Mouse (Mus musculus): ENCODE measurements around the gene Cnga4.
A peak's percentile ranks its signal among the peaks of the same experiment; 100 is the strongest.
"Not testable (repeated sequence)": the region's sequence is repeated elsewhere in the genome, so short reads cannot be mapped to it uniquely, and the experiment has no call there.

Gene Cnga4

GRCm38 (mm10) chr7:105404268-105404667 is at the start of gene Cnga4:
Gene Cnga4 (plus strand): TSS chr7:105404568.
- DNase-seq: no peak

DNA sequence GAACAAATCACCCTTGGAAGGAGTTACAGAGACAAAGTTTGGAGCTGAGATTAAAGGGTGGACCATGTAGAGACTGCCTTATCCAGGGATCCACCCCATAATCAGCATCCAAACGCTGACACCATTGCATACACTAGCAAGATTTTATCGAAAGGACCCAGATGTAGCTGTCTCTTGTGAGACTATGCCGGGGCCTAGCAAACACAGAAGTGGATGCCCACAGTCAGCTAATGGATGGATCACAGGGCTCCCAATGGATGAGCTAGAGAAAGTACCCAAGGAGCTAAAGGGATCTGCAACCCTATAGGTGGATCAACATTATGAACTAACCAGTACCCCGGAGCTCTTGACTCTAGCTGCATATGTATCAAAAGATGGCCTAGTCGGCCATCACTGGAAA is 48.3 kb upstream of the Cnga4 start:
- DNase-seq: not testable (repeated sequence)

DNA sequence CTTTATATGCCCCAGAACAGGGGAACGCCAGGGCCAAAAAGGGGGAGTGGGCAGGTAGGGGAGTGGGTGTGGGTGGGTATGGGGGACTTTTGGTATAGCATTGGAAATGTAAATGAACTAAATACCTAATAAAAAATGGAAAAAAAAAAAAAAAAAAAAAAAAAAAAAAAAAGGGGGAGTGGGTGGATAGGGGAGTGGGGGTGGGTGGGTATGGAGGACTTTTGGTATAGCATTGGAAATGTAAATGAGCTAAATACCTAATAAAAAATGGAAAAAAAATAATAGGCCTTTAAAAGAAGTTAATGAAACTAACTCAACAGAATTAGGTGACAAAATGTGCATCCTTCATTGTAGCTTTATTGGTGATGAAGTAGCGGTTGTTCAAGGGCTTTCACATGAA is 47.9 kb upstream of the Cnga4 start:
- not testable (repeated sequence) for DNase-seq

DNA sequence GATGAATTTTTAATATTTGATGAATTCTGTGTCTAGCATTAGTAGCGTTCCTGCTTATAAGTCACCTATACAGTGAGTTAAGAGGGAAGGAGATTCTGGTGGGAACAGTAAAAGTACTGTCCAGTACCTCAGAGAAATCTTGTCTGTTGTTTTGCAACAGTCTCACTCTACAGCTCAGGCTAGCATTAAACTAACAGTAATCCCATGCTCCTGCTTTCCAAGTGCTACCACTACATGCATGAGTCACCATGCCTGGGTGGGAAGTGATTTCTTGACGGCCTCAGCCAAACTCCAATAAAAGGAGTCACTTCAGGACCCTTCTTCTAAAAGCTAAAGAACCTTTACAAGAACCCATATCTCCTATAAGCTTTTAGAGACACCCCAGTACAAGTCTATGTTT is 42.7 kb upstream of the Cnga4 start:
- no peak for DNase-seq

DNA sequence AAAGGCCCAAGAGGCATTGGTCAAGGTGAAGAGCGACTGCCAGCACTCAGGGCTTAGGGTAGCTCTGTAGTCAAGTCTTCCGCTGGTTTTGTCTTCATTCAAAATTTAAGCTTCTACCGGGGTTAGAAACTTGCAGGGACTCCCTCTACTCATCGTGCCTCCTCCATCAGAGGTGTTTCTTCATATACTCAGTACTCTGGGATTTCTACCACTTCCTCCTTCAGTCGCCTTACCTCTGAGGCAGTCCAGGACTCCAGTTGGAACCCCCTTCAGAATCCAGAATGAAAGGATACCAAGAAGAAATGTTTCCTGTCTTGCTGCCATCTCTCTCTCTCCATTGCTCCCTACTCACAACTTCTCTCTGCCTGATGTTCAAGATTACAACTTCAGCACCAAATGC is 37.1 kb upstream of the Cnga4 start:
- no peak for DNase-seq

- no peak for DNase-seq
Measured at GRCm38 (mm10) chr7:105367930-105368329, 36.4 kb upstream of the Cnga4 start, which contains the start of gene Olfr692. Gene Olfr692 (plus strand): TSS chr7:105368230.

GRCm38 (mm10) chr7:105368521-105368920 is 35.8 kb upstream of the Cnga4 start:
- DNase-seq: no peak

DNA sequence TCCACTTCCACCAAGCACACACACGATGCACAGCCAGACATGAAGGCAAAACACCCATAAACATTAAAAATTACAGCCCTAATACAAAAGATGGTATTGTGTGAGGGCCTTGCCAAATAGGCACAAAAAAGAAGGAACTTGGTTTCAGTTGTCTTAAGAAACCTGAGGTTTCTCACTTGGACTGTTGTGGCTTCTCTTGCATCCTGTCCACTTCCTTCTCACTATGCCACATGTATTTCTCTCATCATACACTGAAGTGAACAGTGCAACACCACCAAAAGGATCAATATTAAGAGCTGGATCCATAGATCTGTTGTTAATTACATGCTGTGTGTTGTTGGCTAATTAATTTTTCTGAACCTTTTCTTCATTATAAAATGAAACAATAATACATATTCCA is 31.5 kb upstream of the Cnga4 start:
- no peak for DNase-seq

DNA sequence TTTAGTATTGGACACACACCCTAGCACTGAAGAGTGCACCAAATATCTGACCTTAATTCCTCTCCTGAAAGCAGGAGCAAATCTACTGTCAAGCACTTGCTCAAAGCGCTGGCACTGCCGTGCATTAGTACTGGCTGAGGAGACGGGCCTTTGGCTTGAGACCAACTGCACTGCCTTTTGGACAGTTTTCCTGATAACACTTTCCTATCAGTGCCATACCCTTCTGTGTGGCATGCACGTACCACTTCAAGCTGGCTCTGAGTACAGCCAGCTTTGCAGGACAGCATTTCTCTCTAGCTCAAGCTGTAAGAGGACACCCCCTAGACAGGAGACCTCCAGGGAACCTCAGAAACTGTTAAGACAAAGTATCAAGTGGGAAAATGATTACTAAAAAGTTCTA is 30.9 kb upstream of the Cnga4 start:
- DNase-seq: no peak

DNA sequence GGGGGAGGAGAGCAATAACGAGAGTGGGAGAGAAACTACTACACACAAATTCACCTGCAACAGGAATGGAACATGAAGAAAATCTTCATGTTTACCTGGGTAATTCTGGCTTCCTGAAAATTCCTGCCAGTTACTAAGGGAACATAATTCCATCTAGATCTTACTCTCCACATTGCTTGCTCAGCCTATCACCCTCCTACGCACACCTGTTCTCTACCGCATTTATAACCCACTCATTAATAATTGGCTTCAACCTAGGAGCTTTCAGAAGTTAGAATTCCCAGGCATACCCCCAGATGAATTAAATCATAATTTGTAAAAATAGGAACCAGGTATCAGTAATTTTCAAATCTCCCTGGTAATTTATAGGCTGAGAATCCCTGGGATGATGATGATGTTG is 30.4 kb upstream of the Cnga4 start:
- no peak for DNase-seq

GRCm38 (mm10) chr7:105374866-105375265 is 29.5 kb upstream of the Cnga4 start, which contains the start of gene Gm5901:
Gene Gm5901 (plus strand): TSS chr7:105375038.
- no peak for DNase-seq

DNA sequence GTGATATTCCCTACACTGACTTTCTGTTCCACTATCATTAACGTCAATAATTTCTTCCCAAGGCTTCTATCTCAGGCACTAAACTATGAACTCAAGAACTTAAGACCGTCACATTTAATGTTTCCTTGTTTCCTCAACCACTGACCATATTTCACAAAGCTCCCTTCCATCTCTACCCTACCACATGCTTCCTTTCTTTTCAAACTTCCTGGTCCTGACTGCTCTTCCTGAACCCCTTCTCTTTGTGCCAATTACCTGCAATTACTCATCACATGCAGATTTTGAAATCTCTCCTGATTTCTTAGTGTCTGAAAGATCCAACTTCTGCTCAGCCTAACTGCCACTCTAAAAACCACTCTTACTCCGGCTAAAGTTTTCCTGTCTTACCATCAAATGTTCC is 24.0 kb upstream of the Cnga4 start:
- no peak for DNase-seq

DNA sequence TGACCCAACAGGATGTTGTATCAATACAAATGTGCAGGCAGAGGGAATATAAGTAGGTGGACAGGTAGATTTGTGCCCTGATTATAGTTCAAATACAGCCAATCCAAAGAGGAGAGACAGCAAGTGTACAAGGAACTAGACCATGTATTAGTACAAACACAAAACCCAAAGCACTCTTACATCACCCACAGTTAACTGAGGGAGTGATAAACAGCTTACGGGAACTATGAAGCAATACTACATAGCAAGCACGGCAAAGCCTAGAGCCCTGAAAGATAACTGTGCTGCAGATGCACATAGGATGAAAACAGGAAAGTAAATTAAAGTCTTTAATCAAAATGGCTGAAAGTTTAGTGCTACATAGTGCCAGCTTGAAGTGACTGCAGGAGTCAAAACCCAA is 16.7 kb upstream of the Cnga4 start:
- DNase-seq: no peak

GRCm38 (mm10) chr7:105390236-105390635 is 14.1 kb upstream of the Cnga4 start:
- no peak for DNase-seq

GRCm38 (mm10) chr7:105394606-105395005 is 9.8 kb upstream of the Cnga4 start:
- DNase-seq: peak; percentile 39

GRCm38 (mm10) chr7:105395131-105395820 is 9.1 kb upstream of the Cnga4 start:
- DNase-seq: no peak

- DNase-seq: no peak
Measured at GRCm38 (mm10) chr7:105396126-105396525, 8.2 kb upstream of the Cnga4 start.

GRCm38 (mm10) chr7:105399058-105399934 is 5.1 kb upstream of the Cnga4 start:
- DNase-seq: no peak

GRCm38 (mm10) chr7:105399935-105400624 is 4.3 kb upstream of the Cnga4 start, which contains the start of gene Fam160a2:
Gene Fam160a2 (minus strand): TSS chr7:105400054.
- peak; percentile 100 for DNase-seq

DNA sequence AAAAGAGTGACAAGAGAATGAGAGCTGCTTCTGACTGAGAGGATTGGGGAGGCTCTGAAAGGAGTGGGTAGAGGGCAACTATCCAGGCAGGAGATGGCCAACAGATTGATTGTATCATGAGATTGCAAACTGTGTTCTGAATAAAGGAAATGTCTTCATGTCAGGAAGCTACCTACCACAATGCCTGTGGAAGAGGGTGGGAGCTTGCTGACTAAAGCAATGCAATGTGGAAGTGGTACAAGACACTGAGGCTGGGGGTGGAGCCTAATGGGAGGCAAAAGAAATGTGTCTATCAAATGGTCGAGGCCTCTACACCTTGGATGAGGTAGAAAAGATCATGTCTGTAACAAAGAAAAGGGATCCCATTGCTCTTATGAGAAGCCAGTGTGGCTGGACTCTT is 2.0 kb downstream of the Cnga4 start:
- DNase-seq: no peak

- peak; percentile 66 for DNase-seq
Measured at GRCm38 (mm10) chr7:105411874-105412632, 7.7 kb downstream of the Cnga4 start.

DNA sequence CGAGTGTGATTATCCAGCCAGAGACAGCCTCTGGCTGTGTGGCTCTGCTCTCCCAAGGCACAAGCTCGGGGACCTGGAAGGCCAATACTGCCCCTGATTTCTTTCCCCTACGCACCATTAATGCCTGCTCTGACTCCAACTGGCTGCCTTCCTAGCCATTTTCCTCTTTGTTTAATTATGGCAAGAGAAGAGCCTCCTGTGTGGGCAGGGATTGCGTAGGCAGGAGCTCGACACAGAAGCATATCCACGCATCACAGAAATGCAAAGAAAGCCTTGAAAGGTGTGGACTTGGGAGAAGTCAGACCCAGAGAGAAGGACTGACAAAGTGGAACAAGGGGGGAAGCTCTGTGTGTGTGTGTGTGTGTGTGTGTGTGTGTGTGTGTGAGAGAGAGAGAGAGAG is 10.0 kb downstream of the Cnga4 start:
- DNase-seq: no peak

DNA sequence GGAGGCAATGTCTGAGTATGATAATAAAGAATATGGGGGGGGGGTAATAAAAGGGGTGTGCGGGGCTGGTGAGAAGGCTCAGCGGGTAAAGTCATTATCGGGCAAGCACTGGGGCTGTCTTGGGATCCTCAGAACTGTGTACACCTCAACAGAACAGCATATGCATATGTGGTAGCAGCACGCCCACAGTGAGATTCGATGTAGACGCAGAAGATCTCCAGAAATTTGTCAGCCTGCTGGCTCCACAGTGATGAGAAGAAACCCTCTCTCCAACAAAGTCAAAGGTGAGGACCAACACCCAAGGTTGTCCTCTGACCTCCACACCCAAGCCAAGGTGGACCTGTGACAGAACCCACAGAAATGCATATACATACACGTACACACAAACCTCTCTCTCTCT is 12.2 kb downstream of the Cnga4 start:
- DNase-seq: no peak

Measured in cerebellum, adult 11 months (tissue).